Mouse (Mus musculus) heart, embryonic 15.5 days (tissue): ENCODE measurements around the gene 2010111I01Rik. TPM values are rescaled to one million over a fixed set of nuclear protein-coding genes. Genes with fewer than 3 reads are reported as not detected.

Experiments
- ATAC-seq: fragments of 200-750 bp; cut with Nextera tagmentation; replicated peaks from 2 replicates; pipeline ENCODE4 v1.8.0; 2017; ENCODE audit warnings: low read depth, moderate TSS enrichment; ENCODE audit not compliant: insufficient number of reproducible peaks, insufficient read depth, low FRiP score
- H3K27ac ChIP-seq: fragments of 300-500 bp; sonication (generic); 2 replicates; pipeline ENCODE4 v1.5.1; 2015; ENCODE audit warnings: mild to moderate bottlenecking, inconsistent platforms
- H3K27me3 ChIP-seq: fragments of 300-500 bp; sonication (generic); 2 replicates; pipeline ENCODE4 v1.6.1; 2015; ENCODE audit warnings: inconsistent platforms
- H3K36me3 ChIP-seq: fragments of 300-500 bp; sonication (generic); 2 replicates; pipeline ENCODE4 v1.6.1; 2015; ENCODE audit warnings: mild to moderate bottlenecking, inconsistent platforms
- H3K4me1 ChIP-seq: fragments of 300-500 bp; sonication (generic); replicated peaks from 2 replicates; pipeline ENCODE4 v1.6.1; 2015; ENCODE audit warnings: inconsistent platforms
- H3K4me2 ChIP-seq: fragments of 300-500 bp; sonication (generic); 2 replicates; pipeline ENCODE4 v1.6.1; 2015; ENCODE audit warnings: inconsistent platforms, mild to moderate bottlenecking, moderate library complexity
- H3K4me3 ChIP-seq: fragments of 300-500 bp; sonication (generic); 2 replicates; pipeline ENCODE4 v1.5.1; 2015; ENCODE audit warnings: mild to moderate bottlenecking, inconsistent platforms
- H3K9ac ChIP-seq: fragments of 300-500 bp; sonication (generic); 2 replicates; pipeline ENCODE4 v1.6.1; 2015; ENCODE audit warnings: mild to moderate bottlenecking, inconsistent platforms
- H3K9me3 ChIP-seq: fragments of 300-500 bp; sonication (generic); replicated peaks from 2 replicates; pipeline ENCODE4 v1.6.1; 2016; ENCODE audit warnings: inconsistent platforms
- WGBS: fragments of 180-500 bp; shearing (Covaris S2); methylation state at CpG from one replicate; pipeline ENCODE4 v1.1.7; 2015; ENCODE audit warnings: mixed read lengths; 5-methylcytosine and 5-hydroxymethylcytosine counted together
- polyA plus RNA-seq: library from polyadenylated mRNA; unstranded; fragments of >200 nt; fragmentation: Nextera tagmentation; extraction: Ambion mirVana; gene quantifications from 2 replicates; pipeline ENCODE4 v1.2.1, GENCODE M21; 2015

The 2010111I01Rik gene
- polyA plus RNA-seq, 1 experiment from 2014 or later, result 59.9 TPM

GRCm38 (mm10) chr13:63097440-63097930, 132.8 kb downstream of the 2010111I01Rik start:
- H3K36me3 ChIP-seq, result no peaks in the 10 kb centered on the region
- no peaks in the 10 kb centered on the region for H3K9me3 ChIP-seq
- H3K4me1 ChIP-seq, result peaks cover 23% of the 10 kb centered on the region
- H3K4me3 ChIP-seq, result no peak overlapping the region
- H3K9ac ChIP-seq, result no peak overlapping the region
- 77% methylated on average over 8 of the region's 8 CpGs for WGBS
- H3K27ac ChIP-seq, result peak overlapping the region; percentile 46; the same call in 1 of the 2 replicates
- ATAC-seq, result no peak
- H3K4me2 ChIP-seq, result no peak overlapping the region
- H3K27me3 ChIP-seq, result no peaks in the 10 kb centered on the region

GRCm38 (mm10) chr13:63101761-63102160, 137.1 kb downstream of the 2010111I01Rik start:
- no peaks in the 10 kb centered on the region for H3K27me3 ChIP-seq
- no peak overlapping the region for H3K4me3 ChIP-seq
- H3K36me3 ChIP-seq, result no peaks in the 10 kb centered on the region
- peaks cover 2% of the 10 kb centered on the region; the same call in 1 of the 2 replicates for H3K4me1 ChIP-seq
- no peaks in the 10 kb centered on the region for H3K9me3 ChIP-seq
- H3K27ac ChIP-seq, result no peak overlapping the region
- H3K4me2 ChIP-seq, result no peak overlapping the region
- no peak overlapping the region for H3K9ac ChIP-seq
- ATAC-seq, result no peak
- 72% methylated on average over 12 of the region's 12 CpGs for WGBS

- Histone ChIP-seq H3K36me3 (no peaks in the 10 kb centered on the region), H3K4me2 (no peak overlapping the region), H3K9me3 (no peaks in the 10 kb centered on the region), H3K9ac (no peak overlapping the region), H3K4me3 (no peak overlapping the region), H3K27me3 (no peaks in the 10 kb centered on the region), H3K4me1 (no peaks in the 10 kb centered on the region), H3K27ac (no peak overlapping the region)
- no peak for ATAC-seq
- WGBS, result 49% methylated on average over 8 of the region's 8 CpGs
These were observed 138.3 kb downstream of the 2010111I01Rik start for GRCm38 (mm10) chr13:63102848-63103585.

GRCm38 (mm10) chr13:63106574-63106973, 141.9 kb downstream of the 2010111I01Rik start:
- 48% methylated on average over 2 of the region's 2 CpGs for WGBS
- H3K4me3 ChIP-seq, result no peak overlapping the region
- H3K36me3 ChIP-seq, result no peaks in the 10 kb centered on the region
- H3K9me3 ChIP-seq, result no peaks in the 10 kb centered on the region
- H3K9ac ChIP-seq, result no peak overlapping the region
- no peak for ATAC-seq
- H3K27me3 ChIP-seq, result no peaks in the 10 kb centered on the region
- H3K27ac ChIP-seq, result no peak overlapping the region
- H3K4me1 ChIP-seq, result 0 out of 2 replicates have a peak, but pooled peaks cover 9% of the 10 kb centered on the region
- H3K4me2 ChIP-seq, result no peak overlapping the region

- H3K27ac ChIP-seq, result no peak overlapping the region
- peaks cover 24% of the 10 kb centered on the region for H3K4me1 ChIP-seq
- no peak overlapping the region for H3K4me3 ChIP-seq
- H3K27me3 ChIP-seq, result no peaks in the 10 kb centered on the region
- no peak overlapping the region for H3K4me2 ChIP-seq
- no peaks in the 10 kb centered on the region for H3K36me3 ChIP-seq
- H3K9ac ChIP-seq, result no peak overlapping the region
- no peaks in the 10 kb centered on the region for H3K9me3 ChIP-seq
- ATAC-seq, result 0 out of 2 replicates have a peak, but pooled peaks have one; percentile 24
- 48% methylated on average over 2 of the region's 2 CpGs for WGBS
These were observed 143.9 kb downstream of the 2010111I01Rik start for GRCm38 (mm10) chr13:63108601-63109000.

- no peak overlapping the region for H3K4me2 ChIP-seq
- no peak overlapping the region for H3K4me3 ChIP-seq
- no peak for ATAC-seq
- no peaks in the 10 kb centered on the region for H3K36me3 ChIP-seq
- H3K27ac ChIP-seq, result peak overlapping the region; percentile 77
- 70% methylated on average over 5 of the region's 5 CpGs for WGBS
- H3K9me3 ChIP-seq, result no peaks in the 10 kb centered on the region
- peaks cover 37% of the 10 kb centered on the region for H3K4me1 ChIP-seq
- no peaks in the 10 kb centered on the region for H3K27me3 ChIP-seq
- no peak overlapping the region for H3K9ac ChIP-seq
These were observed 146.8 kb downstream of the 2010111I01Rik start for GRCm38 (mm10) chr13:63111297-63112042.

- Histone ChIP-seq H3K9ac (no peak overlapping the region), H3K27me3 (no peaks in the 10 kb centered on the region), H3K4me2 (no peak overlapping the region), H3K4me1 (peaks cover 41% of the 10 kb centered on the region), H3K36me3 (no peaks in the 10 kb centered on the region), H3K4me3 (no peak overlapping the region), H3K27ac (peak overlapping the region; percentile 77), H3K9me3 (no peaks in the 10 kb centered on the region)
- no peak for ATAC-seq
- WGBS, result 65% methylated on average over 4 of the region's 4 CpGs
These were observed 147.4 kb downstream of the 2010111I01Rik start for GRCm38 (mm10) chr13:63112043-63112597.

- no peak for ATAC-seq
- no peaks in the 10 kb centered on the region for H3K27me3 ChIP-seq
- 63% methylated on average over 10 of the region's 10 CpGs for WGBS
- no peak overlapping the region for H3K4me3 ChIP-seq
- H3K9ac ChIP-seq, result no peak overlapping the region
- peaks cover 47% of the 10 kb centered on the region for H3K4me1 ChIP-seq
- peak overlapping the region; percentile 77 for H3K27ac ChIP-seq
- no peaks in the 10 kb centered on the region for H3K36me3 ChIP-seq
- H3K4me2 ChIP-seq, result no peak overlapping the region
- no peaks in the 10 kb centered on the region for H3K9me3 ChIP-seq
These were observed 148.1 kb downstream of the 2010111I01Rik start for GRCm38 (mm10) chr13:63112598-63113372.

GRCm38 (mm10) chr13:63113881-63114301, 149.2 kb downstream of the 2010111I01Rik start:
- Histone ChIP-seq H3K9me3 (no peaks in the 10 kb centered on the region), H3K4me2 (no peak overlapping the region), H3K36me3 (no peaks in the 10 kb centered on the region), H3K4me3 (no peak overlapping the region), H3K27ac (peak overlapping the region; percentile 41), H3K9ac (no peak overlapping the region), H3K27me3 (no peaks in the 10 kb centered on the region), H3K4me1 (peaks cover 53% of the 10 kb centered on the region)
- 56% methylated on average over 4 of the region's 4 CpGs for WGBS
- no peak for ATAC-seq

- no peaks in the 10 kb centered on the region for H3K9me3 ChIP-seq
- WGBS, result 78% methylated on average over 3 of the region's 3 CpGs
- no peaks in the 10 kb centered on the region for H3K27me3 ChIP-seq
- no peak overlapping the region for H3K4me3 ChIP-seq
- H3K4me2 ChIP-seq, result no peak overlapping the region
- H3K27ac ChIP-seq, result peak overlapping the region; percentile 41; the same call in 1 of the 2 replicates
- no peak overlapping the region for H3K9ac ChIP-seq
- no peak for ATAC-seq
- peaks cover 55% of the 10 kb centered on the region for H3K4me1 ChIP-seq
- no peaks in the 10 kb centered on the region for H3K36me3 ChIP-seq
These were observed 150.6 kb downstream of the 2010111I01Rik start for GRCm38 (mm10) chr13:63115187-63115784.
